Mouse (Mus musculus): ENCODE measurements at regions not wholly inside any gene's neighbourhood (a gene's known extent, or its start where the extent isn't known, plus 50 kb on each side); places are given as distances from the start of the nearest gene placed in this dataset.

GRCm38 (mm10) chr16:87067523-87067922, 286.5 kb upstream of the N6amt1 start:
- no peak for DNase-seq

GRCm38 (mm10) chr16:87060473-87060872, 293.5 kb upstream of the N6amt1 start:
- DNase-seq, result no peak

- no peak for DNase-seq
Measured at GRCm38 (mm10) chr16:87049741-87050383, 304.1 kb upstream of the N6amt1 start.

GRCm38 (mm10) chr16:87044773-87045561, 309.0 kb upstream of the N6amt1 start:
- DNase-seq, result no peak

GRCm38 (mm10) chr16:87043689-87044088, 310.3 kb upstream of the N6amt1 start:
- DNase-seq, result no peak

GRCm38 (mm10) chr16:87040366-87040765, 313.6 kb upstream of the N6amt1 start:
- DNase-seq, result no peak

GRCm38 (mm10) chr16:87039861-87040260, 314.1 kb upstream of the N6amt1 start:
- DNase-seq, result no peak

- DNase-seq, result no peak
Measured at GRCm38 (mm10) chr16:87037061-87037460, 316.9 kb upstream of the N6amt1 start.

- no peak for DNase-seq
Measured at GRCm38 (mm10) chr16:87031836-87032235, 322.1 kb upstream of the N6amt1 start.

- DNase-seq, result no peak
Measured at GRCm38 (mm10) chr16:87028516-87029145, 325.4 kb upstream of the N6amt1 start.

- DNase-seq, result no peak
Measured at GRCm38 (mm10) chr16:87027621-87028020, 326.4 kb upstream of the N6amt1 start.

- no peak for DNase-seq
Measured at GRCm38 (mm10) chr16:87022041-87022440, 331.9 kb upstream of the N6amt1 start.

- DNase-seq, result no peak
Measured at GRCm38 (mm10) chr16:87017107-87017670, 336.8 kb upstream of the N6amt1 start.

GRCm38 (mm10) chr16:87001579-87001978, 352.4 kb upstream of the N6amt1 start:
- no peak for DNase-seq

- DNase-seq, result no peak
Measured at GRCm38 (mm10) chr16:87001135-87001534, 352.9 kb upstream of the N6amt1 start.

GRCm38 (mm10) chr16:86971691-86972090, 382.3 kb upstream of the N6amt1 start:
- no peak for DNase-seq

- no peak for DNase-seq
Measured at GRCm38 (mm10) chr16:86949681-86950080, 404.3 kb upstream of the N6amt1 start.

GRCm38 (mm10) chr16:86945531-86946144, 408.3 kb upstream of the N6amt1 start:
- DNase-seq, result no peak

- DNase-seq, result no peak
Measured at GRCm38 (mm10) chr16:86945058-86945457, 408.9 kb upstream of the N6amt1 start.

GRCm38 (mm10) chr16:86934989-86935388, 419.0 kb upstream of the N6amt1 start:
- DNase-seq, result no peak

- DNase-seq, result no peak
Measured at GRCm38 (mm10) chr16:86932765-86933164, 421.2 kb upstream of the N6amt1 start.

GRCm38 (mm10) chr16:86897967-86898710, 455.8 kb upstream of the N6amt1 start:
- no peak for DNase-seq

All from thymus, postnatal 4 days (tissue).